Mouse (Mus musculus) neutrophil, adult 5-6 weeks (primary cell): Measurements from ENCODE around the gene Npr2. TPM values are rescaled to one million over a fixed set of nuclear protein-coding genes. Genes with fewer than 3 reads are reported as not detected.
A peak's percentile ranks its signal among the peaks of the same experiment; 100 is the strongest.

Experiments used
- ATAC-seq: fragments of 151-379, 151-347 bp; 2 replicates; pipeline ENCODE4 v1.8.0; 2017; ENCODE audit warnings: mild to moderate bottlenecking, moderate TSS enrichment; ENCODE audit not compliant: insufficient number of reproducible peaks, poor library complexity, low FRiP score, severe bottlenecking; ENCODE audit errors: extremely low read depth
- total RNA-seq: library from RNA; stranded (forward); fragments of 200-1000 nt; gene quantifications from 2 replicates; pipeline ENCODE4 v1.2.3, GENCODE M21; 2017

The Npr2 gene
- total RNA-seq, 1 experiment from 2014 or later: 0.35 TPM

DNA sequence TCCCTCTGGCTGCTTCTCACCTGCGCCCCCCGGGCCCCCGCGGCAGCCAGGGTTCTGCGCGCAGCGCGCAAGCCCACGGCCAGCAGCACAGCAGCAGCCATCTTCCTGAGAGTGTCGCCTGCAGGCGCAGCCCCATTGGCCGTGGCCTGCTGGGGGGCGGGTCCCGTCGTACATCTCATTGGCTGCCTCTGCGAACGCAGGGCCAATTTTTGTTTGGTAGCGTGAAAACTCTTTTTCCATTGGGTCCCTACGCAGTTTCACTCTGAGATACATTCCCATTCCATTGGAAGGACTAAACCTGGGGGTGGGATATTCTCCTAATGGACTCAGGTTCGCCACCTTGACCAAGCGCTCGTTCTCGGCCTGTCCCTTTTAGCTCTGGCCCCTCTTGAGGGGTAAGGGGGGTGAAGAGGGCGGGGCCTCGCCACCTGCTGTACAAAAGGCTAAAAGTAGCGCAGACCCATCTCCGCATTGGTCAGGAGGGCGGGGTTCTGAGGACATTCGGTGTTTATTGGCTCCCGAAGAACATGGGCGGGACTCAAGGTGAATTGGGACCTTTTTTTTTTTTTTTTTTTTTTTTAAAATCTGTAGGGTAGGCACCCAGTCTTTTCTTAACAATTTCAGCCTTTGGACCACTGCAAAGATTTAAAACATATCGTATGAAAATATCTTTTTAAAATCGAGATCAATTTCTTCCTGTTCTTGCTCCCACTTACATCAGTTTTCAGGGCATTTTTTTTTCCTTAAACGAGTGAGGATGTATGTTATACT lies 24.8 kb downstream of the Npr2 start, which contains the start of gene Hint2:
Gene Hint2, minus strand, starts transcription at position 128 of the 771 bp plus-strand sequence.
- peak; percentile 85 for ATAC-seq

DNA sequence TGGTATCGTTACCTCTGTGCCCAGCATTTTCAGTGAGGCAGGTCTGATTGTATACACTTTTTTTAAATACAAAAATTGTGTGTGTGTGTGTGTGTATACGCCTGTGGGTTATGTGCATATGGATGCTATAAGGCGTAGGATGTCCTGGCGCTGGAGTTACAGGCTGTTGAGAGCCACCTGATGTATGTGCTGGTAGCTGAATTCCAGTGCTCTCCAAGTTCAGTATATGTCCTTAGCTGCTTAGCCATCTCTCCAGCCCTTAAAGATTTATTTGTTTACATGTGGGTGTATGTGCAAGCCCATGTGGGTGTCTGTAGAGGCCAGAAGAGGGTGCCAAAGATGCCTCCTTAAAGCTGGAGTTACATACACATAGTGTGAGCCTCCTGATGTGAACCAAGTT lies 25.4 kb downstream of the Npr2 start:
- ATAC-seq: no peak

- ATAC-seq: no peak
Measured at GRCm38 (mm10) chr4:43666412-43666811, 34.7 kb downstream of the Npr2 start.

DNA sequence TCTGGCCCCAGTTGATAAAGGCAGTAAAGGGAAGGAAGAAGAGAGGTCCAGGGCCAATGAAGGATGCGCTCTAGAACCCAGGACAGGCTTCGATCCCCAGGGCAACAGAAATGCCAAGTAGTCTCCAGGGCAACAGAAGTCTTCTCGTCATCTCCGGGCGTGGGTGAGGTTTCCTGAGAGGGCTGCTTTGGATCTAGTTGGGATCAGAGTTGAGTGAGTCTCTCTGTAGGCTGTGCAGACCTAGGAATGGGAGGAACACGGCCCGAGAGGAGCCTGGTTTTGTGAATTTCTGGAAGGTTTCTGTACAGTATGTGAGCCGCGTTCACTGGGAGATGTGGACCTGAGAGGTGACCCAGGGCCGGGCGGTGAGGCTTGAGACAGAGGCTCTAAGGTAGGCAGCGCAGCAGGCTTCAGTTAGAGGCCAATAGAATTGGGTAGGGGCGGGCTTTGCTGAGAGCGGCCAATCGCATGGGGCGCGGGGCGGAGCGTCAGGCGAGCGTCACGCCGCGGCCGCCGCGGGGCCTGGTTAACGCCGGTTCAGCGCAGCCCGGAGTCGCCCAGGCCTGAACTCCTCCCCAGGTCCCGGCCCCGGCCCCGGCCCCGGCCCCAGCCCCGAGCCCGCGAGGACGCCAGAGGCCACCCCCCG lies 37.2 kb downstream of the Npr2 start, which contains the start of the genes Tmem8b and Fam221b:
Gene Tmem8b, plus strand, starts transcription at position 190 of the 646 bp plus-strand sequence.
Gene Fam221b, minus strand, starts transcription at position 364 of the 646 bp plus-strand sequence.
- peak; percentile 88 for ATAC-seq

DNA sequence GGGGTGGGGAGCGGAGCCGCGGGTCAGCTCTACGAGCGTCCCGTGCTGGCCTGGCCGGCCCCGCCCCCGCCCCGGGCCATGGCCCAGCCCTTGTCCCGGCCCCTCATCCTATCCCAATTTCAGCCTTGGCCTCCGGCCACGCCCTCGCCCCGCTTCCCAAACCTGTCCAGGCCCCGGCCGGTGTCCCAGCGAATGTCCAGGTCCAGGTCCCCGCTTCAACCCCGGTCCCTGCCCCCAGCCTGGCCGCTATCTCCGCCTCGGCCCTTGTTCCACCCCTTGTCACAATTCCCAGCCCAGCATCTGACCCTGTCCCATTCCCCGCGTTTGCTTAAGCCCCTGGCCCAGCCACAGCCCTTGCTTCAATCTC lies 37.7 kb downstream of the Npr2 start:
- ATAC-seq: no peak

DNA sequence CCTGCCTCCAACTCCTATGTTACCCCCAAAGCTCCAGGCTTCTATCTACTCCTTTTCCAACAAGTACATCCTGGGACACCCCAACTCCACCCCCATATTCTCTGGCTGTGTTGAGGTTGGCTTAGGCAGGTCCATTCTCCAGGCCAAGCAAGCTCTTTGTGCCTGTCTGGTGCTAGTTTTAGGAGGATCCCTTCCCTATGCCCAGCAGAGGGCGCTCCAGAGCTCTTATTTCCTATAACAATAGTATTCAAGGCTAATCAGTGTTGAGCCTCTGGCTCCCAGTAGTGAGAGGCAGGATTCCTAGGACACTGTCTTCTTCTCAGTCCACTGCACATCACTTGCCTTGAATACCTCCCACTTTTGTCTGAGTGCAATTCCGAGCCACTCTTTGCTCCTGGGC lies 40.3 kb downstream of the Npr2 start:
- ATAC-seq: peak; percentile 39; the same call in 1 of the 2 replicates

GRCm38 (mm10) chr4:43673703-43674102 lies 42.0 kb downstream of the Npr2 start:
- ATAC-seq: no peak

DNA sequence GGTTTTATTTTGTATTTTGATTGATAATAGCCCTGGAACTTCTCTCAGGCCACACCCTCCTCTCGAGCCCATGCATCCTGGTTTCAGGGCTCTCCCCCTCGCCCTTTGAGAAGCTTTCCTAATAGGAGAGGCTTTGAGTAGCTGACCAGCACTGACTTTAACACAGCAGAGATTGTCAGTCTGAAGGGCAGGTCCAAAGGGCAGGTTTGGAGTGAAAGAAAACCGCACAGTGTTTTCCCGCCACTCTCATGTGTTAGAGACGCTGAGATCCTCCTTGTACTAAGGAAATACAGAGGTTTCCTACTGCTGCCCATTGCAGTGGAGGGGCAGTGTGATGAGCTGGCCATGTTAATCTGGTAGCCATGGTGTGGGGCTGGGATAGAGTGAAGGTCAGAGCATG lies 43.2 kb downstream of the Npr2 start:
- no peak for ATAC-seq

- ATAC-seq: no peak
Measured at GRCm38 (mm10) chr4:43675608-43676007, 43.9 kb downstream of the Npr2 start.

DNA sequence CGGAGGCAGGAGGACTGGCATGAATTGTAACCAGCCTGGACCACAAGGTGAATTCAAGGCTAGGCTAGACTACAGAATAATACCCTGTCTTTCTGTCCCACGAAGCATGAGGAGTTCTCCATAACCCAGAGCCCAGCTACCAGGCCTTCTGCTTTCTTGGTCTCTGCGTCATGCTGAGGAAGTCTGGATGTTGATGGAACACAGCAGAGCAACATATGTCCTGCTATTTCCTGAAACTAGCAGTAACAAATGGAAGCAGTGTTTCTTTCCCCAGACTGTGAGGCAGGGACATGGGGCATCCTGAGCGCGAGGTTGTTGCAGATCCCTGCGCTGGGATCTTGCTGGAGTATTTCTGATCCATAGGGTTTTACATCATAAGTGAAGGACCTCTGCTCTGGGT lies 46.8 kb downstream of the Npr2 start:
- ATAC-seq: no peak

DNA sequence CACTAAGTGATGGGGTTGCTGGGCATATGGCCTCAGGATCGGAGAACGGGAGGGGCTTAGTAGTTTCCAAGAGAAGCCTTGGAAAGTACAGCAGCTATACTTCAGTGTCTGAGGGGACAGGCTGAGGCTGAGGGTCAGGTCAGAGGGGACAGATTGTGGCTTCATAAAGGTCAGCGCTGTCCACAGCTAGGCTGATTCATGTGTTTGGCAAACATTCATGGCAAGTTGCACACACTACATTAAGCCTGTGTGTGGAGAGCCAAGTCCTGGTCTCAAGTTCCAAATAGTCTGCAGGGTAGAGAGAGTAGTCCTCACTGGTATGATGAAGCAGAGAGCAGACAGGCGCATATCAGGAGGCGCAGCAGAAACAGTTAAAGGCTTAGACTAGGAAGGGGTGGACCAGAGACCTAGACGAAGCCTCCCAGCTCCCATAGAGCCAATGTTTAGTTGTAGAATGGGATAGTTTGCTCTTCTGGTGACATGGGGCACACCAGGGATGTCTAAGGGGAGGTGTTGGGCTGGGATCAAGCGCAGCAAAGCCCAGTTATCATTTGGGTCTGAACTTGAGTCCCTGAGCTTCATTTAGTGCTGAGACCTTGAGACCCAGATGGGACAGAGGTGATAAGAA lies 47.8 kb downstream of the Npr2 start:
- no peak for ATAC-seq

- ATAC-seq: no peak
Measured at GRCm38 (mm10) chr4:43690021-43690420, 58.3 kb downstream of the Npr2 start.

DNA sequence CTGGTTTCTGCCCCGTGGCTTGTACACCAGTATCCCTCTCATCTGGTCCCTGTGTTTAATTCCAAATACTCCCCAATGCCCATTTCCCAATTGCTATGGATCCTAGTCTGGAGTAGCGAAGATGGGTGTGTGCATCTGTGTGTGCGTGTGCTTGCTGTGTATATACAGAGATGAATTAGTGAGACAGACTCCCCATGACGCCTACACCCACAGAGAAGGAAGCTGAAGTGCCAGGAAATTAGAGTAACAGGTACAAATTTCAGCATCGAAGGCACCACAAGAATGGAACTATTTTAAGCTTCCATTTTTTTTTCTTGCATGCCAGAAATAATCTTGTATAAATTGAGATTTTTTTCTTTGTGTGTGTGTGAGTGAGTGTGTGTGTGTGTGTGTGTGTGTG lies 59.3 kb downstream of the Npr2 start:
- ATAC-seq: no peak

- ATAC-seq: no peak
Measured at GRCm38 (mm10) chr4:43693806-43694241, 62.1 kb downstream of the Npr2 start.

- no peak for ATAC-seq
Measured at GRCm38 (mm10) chr4:43694439-43695248, 62.9 kb downstream of the Npr2 start.

GRCm38 (mm10) chr4:43695249-43695671 lies 63.5 kb downstream of the Npr2 start:
- no peak for ATAC-seq

DNA sequence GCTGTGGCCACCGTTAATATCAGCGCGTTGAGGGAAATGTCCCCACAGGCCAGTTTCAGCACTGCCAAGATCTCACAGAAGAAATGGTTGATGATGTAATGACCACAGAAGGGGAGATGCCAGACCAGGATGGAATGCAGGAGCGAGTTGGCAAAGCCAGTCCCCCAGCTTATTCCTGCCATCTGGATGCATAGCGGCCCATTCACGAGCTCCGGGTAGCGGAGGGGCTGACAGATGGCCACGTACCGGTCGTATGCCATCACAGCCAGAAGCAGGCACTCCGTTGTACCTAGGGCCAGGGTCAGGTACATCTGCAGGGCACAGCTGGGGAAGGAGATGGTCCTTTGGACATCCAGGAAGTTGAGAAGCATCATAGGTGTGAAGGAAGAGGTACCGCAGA lies 64.8 kb downstream of the Npr2 start:
- no peak for ATAC-seq

- ATAC-seq: no peak
Measured at GRCm38 (mm10) chr4:43700707-43701106, 69.0 kb downstream of the Npr2 start, which contains the start of gene Olfr70. Olfr70 (minus strand) TSS chr4:43700807.
